Mouse (Mus musculus) MEL (cell line): ENCODE data around the gene Ttc39d. TPM values are rescaled to one million over a fixed set of nuclear protein-coding genes. Genes with fewer than 3 reads are reported as not detected.
"Not testable (repeated sequence)": the region's sequence is repeated elsewhere in the genome, so short reads cannot be mapped to it uniquely, and the experiment has no call there.

Source experiments
- DNase-seq: peaks from one replicate; pipeline ENCODE4 v3.0.0; 2011; ENCODE audit warnings: low read depth, low spot score
- H3K27ac ChIP-seq: 2 replicates; pipeline ENCODE4 v1.5.1; 2012; ENCODE audit warnings: low read depth, mild to moderate bottlenecking, control low read depth, low read length, moderate library complexity; ENCODE audit not compliant: control insufficient read depth
- H3K27me3 ChIP-seq, 2 experiments: fragments of 150-350 bp in 1 of 2; sonication (generic) in 1 of 2; 2 replicates each; pipeline ENCODE4 v1.6.1; 2012; ENCODE audit warnings: low read length in 2 of 2, mild to moderate bottlenecking in 2 of 2, improper control_type of control experiment in 1 of 2, moderate library complexity in 1 of 2; ENCODE audit not compliant: insufficient read depth in 2 of 2, control insufficient read depth in 1 of 2
- H3K36me3 ChIP-seq, 2 experiments: 2 replicates each; pipeline ENCODE4 v1.6.1; 2012 to 2014; ENCODE audit warnings: low read length in 2 of 2, improper control_type of control experiment in 1 of 2, inconsistent platforms in 1 of 2, mild to moderate bottlenecking in 1 of 2; ENCODE audit not compliant: insufficient read depth in 2 of 2, control insufficient read depth in 1 of 2
- H3K4me1 ChIP-seq, 2 experiments: fragments of 150-350 bp in 1 of 2; sonication (generic) in 1 of 2; 2 replicates each; pipeline ENCODE4 v1.6.1; 2012; ENCODE audit warnings: low read length in 2 of 2, improper control_type of control experiment in 1 of 2, mild to moderate bottlenecking in 1 of 2; ENCODE audit not compliant: insufficient read depth in 2 of 2, control insufficient read depth in 1 of 2
- H3K4me3 ChIP-seq, 2 experiments: fragments of 150-350 bp in 1 of 2; sonication (generic) in 1 of 2; 2 replicates each; pipeline ENCODE4 v1.5.1; 2012; ENCODE audit warnings: low read depth in 2 of 2, low read length in 2 of 2, mild to moderate bottlenecking in 2 of 2, moderate library complexity in 2 of 2, control low read depth in 1 of 2, improper control_type of control experiment in 1 of 2; ENCODE audit not compliant: control insufficient read depth in 1 of 2, insufficient read depth in 1 of 2
- H3K79me2 ChIP-seq: 2 replicates; pipeline ENCODE4 v1.6.1; 2012; ENCODE audit warnings: mild to moderate bottlenecking, low read length, moderate library complexity; ENCODE audit not compliant: control insufficient read depth, poor library complexity, insufficient read depth
- H3K9ac ChIP-seq: 2 replicates; pipeline ENCODE4 v1.6.1; 2012; ENCODE audit warnings: low read depth, mild to moderate bottlenecking, control low read depth, low read length, moderate library complexity; ENCODE audit not compliant: control insufficient read depth, poor library complexity, severe bottlenecking
- H3K9me3 ChIP-seq: fragments of 150-350 bp; sonication (generic); replicated peaks from 2 replicates; pipeline ENCODE4 v1.6.1; 2012; ENCODE audit warnings: mild to moderate bottlenecking, low read length, improper control_type of control experiment, moderate library complexity; ENCODE audit not compliant: insufficient read depth
- BHLHE40 ChIP-seq: IDR thresholded peaks from 2 replicates; pipeline ENCODE4 v1.6.1; 2012; ENCODE audit warnings: low read depth, mild to moderate bottlenecking, inconsistent platforms, low read length, improper control_type of control experiment, borderline replicate concordance
- CHD1 ChIP-seq: IDR thresholded peaks from 2 replicates; pipeline ENCODE4 v1.6.1; 2012; ENCODE audit warnings: low read depth, mild to moderate bottlenecking, inconsistent platforms, low read length, improper control_type of control experiment
- CHD2 ChIP-seq: IDR thresholded peaks from 2 replicates; pipeline ENCODE4 v1.6.1; 2011; ENCODE audit warnings: low read length, improper control_type of control experiment
- ELF1 ChIP-seq: IDR thresholded peaks from 2 replicates; pipeline ENCODE4 v1.6.1; 2014; ENCODE audit warnings: low read depth, mild to moderate bottlenecking, inconsistent platforms, low read length, improper control_type of control experiment, moderate library complexity
- EP300 ChIP-seq, 2 experiments: IDR thresholded peaks; 2 replicates each; pipeline ENCODE4 v1.6.1; 2011; ENCODE audit warnings: improper control_type of control experiment in 2 of 2, low read length in 2 of 2, low read depth in 1 of 2, mild to moderate bottlenecking in 1 of 2
- ETS1 ChIP-seq: IDR thresholded peaks from 2 replicates; pipeline ENCODE4 v1.6.1; 2012; ENCODE audit warnings: low read depth, mild to moderate bottlenecking, inconsistent platforms, low read length, improper control_type of control experiment, moderate library complexity
- GABPA ChIP-seq: IDR thresholded peaks from 2 replicates; pipeline ENCODE4 v1.6.1; 2012; ENCODE audit warnings: low read depth, mild to moderate bottlenecking, inconsistent platforms, low read length, improper control_type of control experiment, moderate library complexity
- GATA1 ChIP-seq: IDR thresholded peaks from 2 replicates; pipeline ENCODE4 v1.6.1; 2011; ENCODE audit warnings: low read depth, low read length, improper control_type of control experiment
- JUND ChIP-seq: IDR thresholded peaks from 2 replicates; pipeline ENCODE4 v1.6.1; 2011; ENCODE audit warnings: low read depth, mild to moderate bottlenecking, improper control_type of control experiment, low read length
- KAT2A ChIP-seq: conservative IDR thresholded peaks from 2 replicates; pipeline ENCODE4 v1.6.1; 2012; ENCODE audit warnings: low read depth, low read length, improper control_type of control experiment, inconsistent platforms
- MAFK ChIP-seq: IDR thresholded peaks from 2 replicates; pipeline ENCODE4 v1.6.1; 2011; ENCODE audit warnings: low read depth, mild to moderate bottlenecking, low read length, improper control_type of control experiment, borderline replicate concordance
- MAX ChIP-seq: IDR thresholded peaks from 2 replicates; pipeline ENCODE4 v1.6.1; 2011; ENCODE audit warnings: low read length, improper control_type of control experiment
- MXI1 ChIP-seq: IDR thresholded peaks from 2 replicates; pipeline ENCODE4 v1.6.1; 2011; ENCODE audit warnings: mild to moderate bottlenecking, low read depth, low read length, improper control_type of control experiment
- MYC ChIP-seq: IDR thresholded peaks from 2 replicates; pipeline ENCODE4 v1.6.1; 2011; ENCODE audit warnings: low read depth, mild to moderate bottlenecking, low read length, improper control_type of control experiment, moderate library complexity
- NRF1 ChIP-seq: IDR thresholded peaks from 2 replicates; pipeline ENCODE4 v1.6.1; 2014; ENCODE audit warnings: low read depth, mild to moderate bottlenecking, inconsistent platforms, low read length, improper control_type of control experiment, moderate library complexity; ENCODE audit not compliant: poor library complexity, insufficient read depth, severe bottlenecking
- POLR2A ChIP-seq, 2 experiments: IDR thresholded peaks; 2 replicates each; pipeline ENCODE4 v1.6.1; 2011 to 2012; ENCODE audit warnings: low read length in 2 of 2, mild to moderate bottlenecking in 2 of 2, control low read depth in 1 of 2, improper control_type of control experiment in 1 of 2, low read depth in 1 of 2, moderate library complexity in 1 of 2; ENCODE audit not compliant: control insufficient read depth in 1 of 2, insufficient read depth in 1 of 2, poor library complexity in 1 of 2
- POLR2AphosphoS2 ChIP-seq: IDR thresholded peaks from 2 replicates; pipeline ENCODE4 v1.6.1; 2011; ENCODE audit warnings: low read length, improper control_type of control experiment
- SIN3A ChIP-seq: IDR thresholded peaks from 2 replicates; pipeline ENCODE4 v1.6.1; 2012; ENCODE audit warnings: low read length, improper control_type of control experiment, inconsistent platforms
- SMC3 ChIP-seq: IDR thresholded peaks from 2 replicates; pipeline ENCODE4 v1.6.1; 2011; ENCODE audit warnings: low read depth, low read length, improper control_type of control experiment
- TAL1 ChIP-seq: IDR thresholded peaks from 2 replicates; pipeline ENCODE4 v1.6.1; 2012; ENCODE audit warnings: mild to moderate bottlenecking, inconsistent platforms, low read length, moderate library complexity, mixed read lengths
- TBP ChIP-seq: IDR thresholded peaks from 2 replicates; pipeline ENCODE4 v1.8.0; 2011; ENCODE audit warnings: low read depth, low read length, improper control_type of control experiment
- USF1 ChIP-seq: IDR thresholded peaks from 2 replicates; pipeline ENCODE4 v1.6.1; 2014; ENCODE audit warnings: low read depth, mild to moderate bottlenecking, inconsistent platforms, low read length, improper control_type of control experiment, moderate library complexity
- ZKSCAN1 ChIP-seq: IDR thresholded peaks from 2 replicates; pipeline ENCODE4 v1.6.1; 2012; ENCODE audit warnings: low read depth, mild to moderate bottlenecking, inconsistent platforms, low read length, improper control_type of control experiment, moderate library complexity
- ZMIZ1 ChIP-seq: IDR thresholded peaks from 2 replicates; pipeline ENCODE4 v1.6.1; 2012; ENCODE audit warnings: low read depth, mild to moderate bottlenecking, inconsistent platforms, low read length, improper control_type of control experiment, moderate library complexity
- polyA plus RNA-seq, 2 experiments: library from polyadenylated mRNA; stranded (reverse) in 1 of 2; unstranded in 1 of 2; fragments of >175 nt in 1 of 2; fragments of >200 nt in 1 of 2; gene quantifications; 2 replicates each; pipeline versions ENCODE4 v1.2.1 to v1.2.4; 2012; ENCODE audit warnings: low replicate concordance in 2 of 2, low read depth in 1 of 2; ENCODE audit not compliant: insufficient read length in 2 of 2, insufficient read depth in 1 of 2, missing spikeins in 1 of 2
- total RNA-seq: library from RNA; depleted of rRNA; stranded (reverse); fragments of 300-350 nt; gene quantifications from 2 replicates; pipeline ENCODE4 v1.2.3, GENCODE M21; 2012

Ttc39d gene
- total and polyA plus RNA-seq, 3 experiments = not detected

DNA sequence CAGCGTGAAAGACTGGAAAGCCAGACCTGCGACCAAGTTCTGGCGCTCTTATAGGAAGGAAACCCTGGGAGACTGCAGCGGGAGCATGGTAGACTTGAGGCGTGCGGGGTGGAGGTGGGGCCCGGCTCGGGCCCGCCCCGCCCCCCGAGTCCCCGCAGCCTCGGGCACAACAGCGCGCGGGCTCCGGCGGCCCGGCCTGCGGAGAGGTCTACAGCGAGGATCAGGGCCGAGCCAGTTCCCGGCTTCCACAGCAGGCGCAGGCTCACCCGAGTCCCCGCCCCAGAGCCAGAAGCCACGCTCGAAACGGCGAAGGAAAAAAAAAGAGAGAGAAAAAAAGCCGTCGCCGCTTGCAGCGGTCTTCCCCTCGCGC is 974 bp upstream of the Ttc39d start:
- Histone ChIP-seq H3K4me3 (peak overlapping the region; percentile 62 to 98), H3K36me3 (peaks cover 42% of the 10 kb centered on the region in 2 experiments), H3K4me1 (peaks cover 0 to 10% of the 10 kb centered on the region in 2 experiments; a peak in 3 of 4 replicates), H3K79me2 (peaks cover 30% of the 10 kb centered on the region), H3K9ac (peak overlapping the region; percentile 100), H3K9me3 (no peaks in the 10 kb centered on the region), H3K27ac (peak overlapping the region; percentile 96), H3K27me3 (no peaks in the 10 kb centered on the region)
- DNase-seq = no peak
- TF ChIP-seq TBP (no peak), CHD2 (no peak), POLR2AphosphoS2 (no peak), MAFK (no peak), EP300 (IDR thresholded peaks at IDR 0.05; ENCODE audit: low read depth in 1 of 2, low read length in 2 of 2) (no peak), NRF1 (no peak), ELF1 (no peak), MYC (no peak), TAL1 (no peak), POLR2A (IDR thresholded peaks at IDR 0.05; ENCODE audit: control insufficient read depth in 1 of 2, insufficient read depth in 1 of 2, low read depth in 1 of 2, low read length in 2 of 2, poor library complexity in 1 of 2) (no peak), JUND (no peak), GATA1 (no peak), ZMIZ1 (no peak), MXI1 (peak; percentile 77; the same call in 1 of the 2 replicates), ETS1 (0 out of 2 replicates have a peak, but pooled peaks have one; percentile 10), ZKSCAN1 (no peak), KAT2A (no peak), GABPA (no peak), SMC3 (no peak), BHLHE40 (no peak), USF1 (no peak), SIN3A (0 out of 2 replicates have a peak, but pooled peaks have one; percentile 48), CHD1 (peak; percentile 29; the same call in 1 of the 2 replicates), MAX (no peak)

GRCm38 (mm10) chr17:80213998-80214397 is 6.7 kb downstream of the Ttc39d start:
- peak; percentile 86 for TF ChIP-seq TBP
- not testable (repeated sequence) for H3K4me3 ChIP-seq, H3K36me3 ChIP-seq, H3K9me3 ChIP-seq, H3K27ac ChIP-seq, H3K4me1 ChIP-seq, H3K79me2 ChIP-seq, H3K27me3 ChIP-seq, H3K9ac ChIP-seq, DNase-seq
